Mouse (Mus musculus) neutrophil, adult 59 days (primary cell): ENCODE data around the gene Vapb. TPM values are rescaled to one million over a fixed set of nuclear protein-coding genes. Genes with fewer than 3 reads are reported as not detected.

Experiments
- total RNA-seq, 2 experiments: library from RNA; stranded (reverse); gene quantifications; 1 replicate in 1 of 2; 2 replicates in 1 of 2; pipeline ENCODE4 v1.2.4; 2023

Gene Vapb
- total RNA-seq, result 10 to 100 TPM; 40.7 to 42.6 TPM

GRCm38 (mm10) chr2:173737222-173737989 is at the start of gene Vapb:
Gene Vapb (plus strand): TSS chr2:173737511.

GRCm38 (mm10) chr2:173719115-173719514 is 18.2 kb upstream of the Vapb start, which contains the start of gene 1700010B08Rik:
Gene 1700010B08Rik (plus strand): TSS chr2:173719415.

Other genes starting within 250 kb of the Vapb start
- not detected for gene 1700021F07Rik, start 214.9 kb upstream of the Vapb start, total RNA-seq
- gene Ankrd60, start 159.1 kb upstream of the Vapb start, total RNA-seq, result not detected
- 10 to 100 TPM; 18.3 to 18.5 TPM for gene Rab22a, start 77.8 kb upstream of the Vapb start, total RNA-seq
- gene 1700010B08Rik, start 18.1 kb upstream of the Vapb start, total RNA-seq, result not detected